Mouse (Mus musculus) bone marrow macrophage, adult 2 months (primary cell): ENCODE measurements around the gene Rtp3.

Source experiments
- CTCF ChIP-seq: IDR thresholded peaks from 2 replicates; pipeline ENCODE4 v1.5.1; 2012; ENCODE audit warnings: low read depth, mild to moderate bottlenecking, low read length, moderate library complexity
- POLR2A ChIP-seq: IDR thresholded peaks from 2 replicates; pipeline ENCODE4 v1.6.1; 2012; ENCODE audit warnings: mild to moderate bottlenecking, low read depth, low read length, borderline replicate concordance

GRCm38 (mm10) chr9:110955962-110956361 is 34.4 kb downstream of the Rtp3 start:
- TF ChIP-seq CTCF (no peak), POLR2A (no peak)
